Mouse (Mus musculus) MEL (cell line): Measurements from ENCODE around the gene Usp20. TPM values are rescaled to one million over a fixed set of nuclear protein-coding genes. Genes with fewer than 3 reads are reported as not detected.

Experiments used
- DNase-seq: peaks from one replicate; pipeline ENCODE4 v3.0.0; 2011; ENCODE audit warnings: low read depth, low spot score
- H3K27ac ChIP-seq: 2 replicates; pipeline ENCODE4 v1.5.1; 2012; ENCODE audit warnings: low read depth, mild to moderate bottlenecking, control low read depth, low read length, moderate library complexity; ENCODE audit not compliant: control insufficient read depth
- H3K27me3 ChIP-seq, 2 experiments: fragments of 150-350 bp in 1 of 2; sonication (generic) in 1 of 2; 2 replicates each; pipeline ENCODE4 v1.6.1; 2012; ENCODE audit warnings: low read length in 2 of 2, mild to moderate bottlenecking in 2 of 2, improper control_type of control experiment in 1 of 2, moderate library complexity in 1 of 2; ENCODE audit not compliant: insufficient read depth in 2 of 2, control insufficient read depth in 1 of 2
- H3K36me3 ChIP-seq, 2 experiments: 2 replicates each; pipeline ENCODE4 v1.6.1; 2012 to 2014; ENCODE audit warnings: low read length in 2 of 2, improper control_type of control experiment in 1 of 2, inconsistent platforms in 1 of 2, mild to moderate bottlenecking in 1 of 2; ENCODE audit not compliant: insufficient read depth in 2 of 2, control insufficient read depth in 1 of 2
- H3K4me1 ChIP-seq, 2 experiments: fragments of 150-350 bp in 1 of 2; sonication (generic) in 1 of 2; 2 replicates each; pipeline ENCODE4 v1.6.1; 2012; ENCODE audit warnings: low read length in 2 of 2, improper control_type of control experiment in 1 of 2, mild to moderate bottlenecking in 1 of 2; ENCODE audit not compliant: insufficient read depth in 2 of 2, control insufficient read depth in 1 of 2
- H3K4me3 ChIP-seq, 2 experiments: fragments of 150-350 bp in 1 of 2; sonication (generic) in 1 of 2; 2 replicates each; pipeline ENCODE4 v1.5.1; 2012; ENCODE audit warnings: low read depth in 2 of 2, low read length in 2 of 2, mild to moderate bottlenecking in 2 of 2, moderate library complexity in 2 of 2, control low read depth in 1 of 2, improper control_type of control experiment in 1 of 2; ENCODE audit not compliant: control insufficient read depth in 1 of 2, insufficient read depth in 1 of 2
- H3K79me2 ChIP-seq: 2 replicates; pipeline ENCODE4 v1.6.1; 2012; ENCODE audit warnings: mild to moderate bottlenecking, low read length, moderate library complexity; ENCODE audit not compliant: control insufficient read depth, poor library complexity, insufficient read depth
- H3K9ac ChIP-seq: 2 replicates; pipeline ENCODE4 v1.6.1; 2012; ENCODE audit warnings: low read depth, mild to moderate bottlenecking, control low read depth, low read length, moderate library complexity; ENCODE audit not compliant: control insufficient read depth, poor library complexity, severe bottlenecking
- H3K9me3 ChIP-seq: fragments of 150-350 bp; sonication (generic); replicated peaks from 2 replicates; pipeline ENCODE4 v1.6.1; 2012; ENCODE audit warnings: mild to moderate bottlenecking, low read length, improper control_type of control experiment, moderate library complexity; ENCODE audit not compliant: insufficient read depth
- BHLHE40 ChIP-seq: IDR thresholded peaks from 2 replicates; pipeline ENCODE4 v1.6.1; 2012; ENCODE audit warnings: low read depth, mild to moderate bottlenecking, inconsistent platforms, low read length, improper control_type of control experiment, borderline replicate concordance
- CHD1 ChIP-seq: IDR thresholded peaks from 2 replicates; pipeline ENCODE4 v1.6.1; 2012; ENCODE audit warnings: low read depth, mild to moderate bottlenecking, inconsistent platforms, low read length, improper control_type of control experiment
- CHD2 ChIP-seq: IDR thresholded peaks from 2 replicates; pipeline ENCODE4 v1.6.1; 2011; ENCODE audit warnings: low read length, improper control_type of control experiment
- CTCF ChIP-seq, 3 experiments: IDR thresholded peaks in 2 of 3; conservative IDR thresholded peaks in 1 of 3; 2 replicates each; pipeline ENCODE4 v1.5.1; 2011 to 2012; ENCODE audit warnings: low read length in 3 of 3, low read depth in 2 of 3, mild to moderate bottlenecking in 2 of 3, improper control_type of control experiment in 1 of 3, inconsistent platforms in 1 of 3, mixed read lengths in 1 of 3, moderate library complexity in 1 of 3; ENCODE audit not compliant: control insufficient read depth in 1 of 3, insufficient read depth in 1 of 3, poor library complexity in 1 of 3, severe bottlenecking in 1 of 3
- EP300 ChIP-seq, 2 experiments: IDR thresholded peaks; 2 replicates each; pipeline ENCODE4 v1.6.1; 2011; ENCODE audit warnings: improper control_type of control experiment in 2 of 2, low read length in 2 of 2, low read depth in 1 of 2, mild to moderate bottlenecking in 1 of 2
- GABPA ChIP-seq: IDR thresholded peaks from 2 replicates; pipeline ENCODE4 v1.6.1; 2012; ENCODE audit warnings: low read depth, mild to moderate bottlenecking, inconsistent platforms, low read length, improper control_type of control experiment, moderate library complexity
- HCFC1 ChIP-seq: IDR thresholded peaks from 2 replicates; pipeline ENCODE4 v1.6.1; 2012; ENCODE audit warnings: low read depth, mild to moderate bottlenecking, inconsistent platforms, low read length, improper control_type of control experiment, moderate library complexity
- JUND ChIP-seq: IDR thresholded peaks from 2 replicates; pipeline ENCODE4 v1.6.1; 2011; ENCODE audit warnings: low read depth, mild to moderate bottlenecking, improper control_type of control experiment, low read length
- KAT2A ChIP-seq: conservative IDR thresholded peaks from 2 replicates; pipeline ENCODE4 v1.6.1; 2012; ENCODE audit warnings: low read depth, low read length, improper control_type of control experiment, inconsistent platforms
- MAFK ChIP-seq: IDR thresholded peaks from 2 replicates; pipeline ENCODE4 v1.6.1; 2011; ENCODE audit warnings: low read depth, mild to moderate bottlenecking, low read length, improper control_type of control experiment, borderline replicate concordance
- MAZ ChIP-seq: IDR thresholded peaks from 2 replicates; pipeline ENCODE4 v1.6.1; 2012; ENCODE audit warnings: low read depth, mild to moderate bottlenecking, inconsistent platforms, low read length, improper control_type of control experiment
- MXI1 ChIP-seq: IDR thresholded peaks from 2 replicates; pipeline ENCODE4 v1.6.1; 2011; ENCODE audit warnings: mild to moderate bottlenecking, low read depth, low read length, improper control_type of control experiment
- MYB ChIP-seq: IDR thresholded peaks from 2 replicates; pipeline ENCODE4 v1.6.1; 2011; ENCODE audit warnings: mild to moderate bottlenecking, low read depth, low read length, improper control_type of control experiment
- MYC ChIP-seq: IDR thresholded peaks from 2 replicates; pipeline ENCODE4 v1.6.1; 2011; ENCODE audit warnings: low read depth, mild to moderate bottlenecking, low read length, improper control_type of control experiment, moderate library complexity
- NELFE ChIP-seq: IDR thresholded peaks from 2 replicates; pipeline ENCODE4 v1.6.1; 2011; ENCODE audit warnings: low read depth, low read length, improper control_type of control experiment
- NRF1 ChIP-seq: IDR thresholded peaks from 2 replicates; pipeline ENCODE4 v1.6.1; 2014; ENCODE audit warnings: low read depth, mild to moderate bottlenecking, inconsistent platforms, low read length, improper control_type of control experiment, moderate library complexity; ENCODE audit not compliant: poor library complexity, insufficient read depth, severe bottlenecking
- POLR2A ChIP-seq, 2 experiments: IDR thresholded peaks; 2 replicates each; pipeline ENCODE4 v1.6.1; 2011 to 2012; ENCODE audit warnings: low read length in 2 of 2, mild to moderate bottlenecking in 2 of 2, control low read depth in 1 of 2, improper control_type of control experiment in 1 of 2, low read depth in 1 of 2, moderate library complexity in 1 of 2; ENCODE audit not compliant: control insufficient read depth in 1 of 2, insufficient read depth in 1 of 2, poor library complexity in 1 of 2
- POLR2AphosphoS2 ChIP-seq: IDR thresholded peaks from 2 replicates; pipeline ENCODE4 v1.6.1; 2011; ENCODE audit warnings: low read length, improper control_type of control experiment
- POLR2AphosphoS5 ChIP-seq: IDR thresholded peaks from 2 replicates; pipeline ENCODE4 v1.6.1; 2012; ENCODE audit warnings: low read depth, borderline replicate concordance, mild to moderate bottlenecking, inconsistent platforms, low read length, moderate library complexity, mixed read lengths
- RAD21 ChIP-seq: IDR thresholded peaks from 2 replicates; pipeline ENCODE4 v1.6.1; 2011; ENCODE audit warnings: mild to moderate bottlenecking, low read depth, low read length, improper control_type of control experiment
- RCOR1 ChIP-seq: IDR thresholded peaks from 2 replicates; pipeline ENCODE4 v1.6.1; 2012; ENCODE audit warnings: low read depth, mild to moderate bottlenecking, inconsistent platforms, low read length, improper control_type of control experiment
- SIN3A ChIP-seq: IDR thresholded peaks from 2 replicates; pipeline ENCODE4 v1.6.1; 2012; ENCODE audit warnings: low read length, improper control_type of control experiment, inconsistent platforms
- SMC3 ChIP-seq: IDR thresholded peaks from 2 replicates; pipeline ENCODE4 v1.6.1; 2011; ENCODE audit warnings: low read depth, low read length, improper control_type of control experiment
- UBTF ChIP-seq: IDR thresholded peaks from 2 replicates; pipeline ENCODE4 v1.6.1; 2012; ENCODE audit warnings: low read depth, mild to moderate bottlenecking, inconsistent platforms, low read length, improper control_type of control experiment, moderate library complexity, borderline replicate concordance; ENCODE audit not compliant: insufficient read depth
- USF2 ChIP-seq, 2 experiments: IDR thresholded peaks; 2 replicates each; pipeline ENCODE4 v1.6.1; 2011 to 2012; ENCODE audit warnings: improper control_type of control experiment in 2 of 2, low read length in 2 of 2, borderline replicate concordance in 1 of 2, inconsistent platforms in 1 of 2, low read depth in 1 of 2, mild to moderate bottlenecking in 1 of 2; ENCODE audit not compliant: insufficient read depth in 1 of 2
- ZC3H11A ChIP-seq: IDR thresholded peaks from 2 replicates; pipeline ENCODE4 v1.6.1; 2012; ENCODE audit warnings: low read depth, mild to moderate bottlenecking, inconsistent platforms, low read length, improper control_type of control experiment
- ZKSCAN1 ChIP-seq: IDR thresholded peaks from 2 replicates; pipeline ENCODE4 v1.6.1; 2012; ENCODE audit warnings: low read depth, mild to moderate bottlenecking, inconsistent platforms, low read length, improper control_type of control experiment, moderate library complexity
- ZNF384 ChIP-seq: IDR thresholded peaks from 2 replicates; pipeline ENCODE4 v1.6.1; 2012; ENCODE audit warnings: low read depth, mild to moderate bottlenecking, inconsistent platforms, low read length, improper control_type of control experiment
- polyA plus RNA-seq, 2 experiments: library from polyadenylated mRNA; stranded (reverse) in 1 of 2; unstranded in 1 of 2; fragments of >175 nt in 1 of 2; fragments of >200 nt in 1 of 2; gene quantifications; 2 replicates each; pipeline versions ENCODE4 v1.2.1 to v1.2.4; 2012; ENCODE audit warnings: low replicate concordance in 2 of 2, low read depth in 1 of 2; ENCODE audit not compliant: insufficient read length in 2 of 2, insufficient read depth in 1 of 2, missing spikeins in 1 of 2
- total RNA-seq: library from RNA; depleted of rRNA; stranded (reverse); fragments of 300-350 nt; gene quantifications from 2 replicates; pipeline ENCODE4 v1.2.3, GENCODE M21; 2012

Usp20 gene
- total and polyA plus RNA-seq, 3 experiments, result 9.4 to 10.8 TPM; not detected in 1

DNA sequence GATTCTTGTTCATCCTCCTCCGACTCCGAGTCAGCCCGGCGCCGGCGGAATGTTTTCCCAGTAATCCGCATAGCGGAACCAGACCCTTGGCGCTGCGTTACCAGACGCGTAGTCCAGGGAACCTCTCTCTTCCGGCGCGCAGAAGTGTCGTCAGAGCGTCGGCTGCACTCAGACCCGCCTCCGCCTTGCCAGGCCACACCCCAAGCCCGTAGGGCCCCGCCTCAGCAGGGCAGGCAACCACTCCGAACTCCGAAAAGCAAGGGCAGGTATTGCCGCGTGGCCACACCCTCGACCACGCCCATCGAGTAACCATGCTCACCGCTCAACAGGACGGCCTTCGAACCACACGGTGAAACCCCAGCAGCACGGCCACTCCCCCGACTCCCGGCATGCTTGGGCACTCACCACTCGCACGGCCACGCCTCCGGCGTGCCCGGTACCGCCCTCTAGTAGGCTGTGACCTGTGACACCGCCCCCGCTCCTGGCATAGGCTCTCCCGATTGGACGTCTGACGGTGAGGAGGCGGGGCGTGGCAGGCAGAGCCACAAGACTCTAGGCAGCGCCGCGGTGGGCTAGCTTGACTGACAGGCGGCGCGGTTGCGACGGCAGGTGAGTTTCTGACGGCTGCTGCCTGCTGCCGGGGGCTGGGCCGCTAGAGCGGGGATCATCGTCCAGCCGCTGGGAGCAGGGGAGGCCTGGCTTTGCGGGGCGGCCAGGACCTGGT, at the start of gene Usp20, which contains the start of gene BC005624 (continued):
- TF ChIP-seq KAT2A, result no peak; the same call in 1 of the 2 replicates
- no peak for TF ChIP-seq EP300 (IDR thresholded peaks at IDR 0.05; ENCODE audit: low read depth in 1 of 2, low read length in 2 of 2)
- TF ChIP-seq, all 39 proteins: peak for 15

DNA sequence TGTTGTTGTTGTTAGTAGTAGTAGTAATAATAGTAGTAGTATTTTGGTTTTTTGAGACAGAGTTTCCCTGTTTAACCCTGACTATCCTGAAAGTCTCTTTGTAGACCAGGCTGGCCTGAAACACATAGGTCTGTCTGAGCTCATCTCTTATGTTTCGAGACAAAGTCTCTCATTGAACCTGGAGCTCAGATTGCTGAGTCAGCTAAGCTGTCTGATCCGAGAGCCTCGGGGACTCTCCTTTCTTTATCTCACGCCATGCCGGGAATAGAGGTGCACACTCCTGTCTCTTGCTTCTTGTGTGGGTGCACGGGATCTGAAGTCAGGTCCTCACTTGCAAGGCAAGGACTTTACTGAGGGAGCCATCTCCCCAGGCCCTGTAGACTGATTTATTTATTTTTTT, 49.0 kb upstream of the Usp20 start:
- H3K27ac ChIP-seq, result no peak overlapping the region
- no peak for TF ChIP-seq MAZ
- peaks cover 0 to 8% of the 10 kb centered on the region in 2 experiments; a peak in 3 of 4 replicates for H3K4me1 ChIP-seq
- no peak for DNase-seq
- no peak overlapping the region for H3K9ac ChIP-seq
- H3K27me3 ChIP-seq, result no peaks in the 10 kb centered on the region
- no peaks in the 10 kb centered on the region for H3K9me3 ChIP-seq
- H3K4me3 ChIP-seq, result no peak overlapping the region
- no peaks in the 10 kb centered on the region for H3K36me3 ChIP-seq
- H3K79me2 ChIP-seq, result no peaks in the 10 kb centered on the region; the same call in 1 of the 2 replicates

DNA sequence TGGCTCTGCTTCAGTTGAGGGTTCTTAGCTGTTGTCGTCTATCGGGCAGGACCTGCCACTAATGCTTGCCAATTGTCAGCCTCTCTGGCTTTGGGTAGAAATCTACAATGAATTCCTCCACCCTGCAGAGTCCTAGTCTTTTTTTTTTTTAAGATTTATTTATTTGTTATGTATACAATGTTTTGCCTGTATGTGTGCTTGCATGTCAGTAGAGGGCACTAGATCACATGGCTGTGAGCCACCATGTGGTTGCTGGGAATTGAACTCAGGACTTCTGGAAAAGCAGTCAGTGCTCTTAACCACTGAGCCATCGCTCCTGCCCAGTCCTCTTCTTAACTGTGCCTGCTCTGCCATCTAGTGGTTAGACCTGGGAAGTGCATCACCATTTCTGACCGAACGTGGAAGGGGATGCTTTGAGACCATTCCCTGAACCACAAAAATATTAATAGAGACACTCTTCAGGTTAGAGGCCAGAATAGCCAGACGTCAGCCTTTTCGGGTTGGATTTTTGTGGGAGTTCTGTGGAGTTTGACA, 48.1 kb upstream of the Usp20 start:
- no peaks in the 10 kb centered on the region; the same call in 1 of the 2 replicates for H3K79me2 ChIP-seq
- H3K27ac ChIP-seq, result no peak overlapping the region
- DNase-seq, result peak; percentile 81
- H3K36me3 ChIP-seq, result no peaks in the 10 kb centered on the region
- H3K9me3 ChIP-seq, result no peaks in the 10 kb centered on the region
- no peak overlapping the region for H3K4me3 ChIP-seq
- H3K4me1 ChIP-seq, result 0 out of 4 replicates have a peak, but pooled peaks cover 0 to 3% of the 10 kb centered on the region in 2 experiments
- no peaks in the 10 kb centered on the region for H3K27me3 ChIP-seq
- no peak overlapping the region for H3K9ac ChIP-seq
- TF ChIP-seq GABPA (no peak), POLR2AphosphoS5 (no peak), JUND (no peak), ZC3H11A (peak; percentile 39; the same call in 1 of the 2 replicates), MAFK (no peak), NRF1 (no peak), HCFC1 (no peak), MYB (no peak), UBTF (no peak), BHLHE40 (no peak), USF2 (IDR thresholded peaks at IDR 0.05; ENCODE audit: borderline replicate concordance in 1 of 2, insufficient read depth in 1 of 2, low read depth in 1 of 2, low read length in 2 of 2) (no peak), SMC3 (peak; percentile 60), MXI1 (no peak), RAD21 (peak; percentile 76), SIN3A (0 out of 2 replicates have a peak, but pooled peaks have one; percentile 30), POLR2AphosphoS2 (no peak), CHD1 (no peak), CHD2 (no peak), MAZ (no peak), NELFE (no peak), ZKSCAN1 (no peak), RCOR1 (no peak), POLR2A (IDR thresholded peaks at IDR 0.05; ENCODE audit: control insufficient read depth in 1 of 2, insufficient read depth in 1 of 2, low read depth in 1 of 2, low read length in 2 of 2, poor library complexity in 1 of 2) (no peak), CTCF (IDR thresholded peaks at IDR 0.05 in 2 of 3, conservative IDR thresholded peaks at IDR 0.05 in 1 of 3; ENCODE audit: control insufficient read depth in 1 of 3, insufficient read depth in 1 of 3, low read depth in 2 of 3, low read length in 3 of 3, poor library complexity in 1 of 3, severe bottlenecking in 1 of 3) (peak; percentile 85 to 93 (median 85)), ZNF384 (no peak), MYC (peak; percentile 76; the same call in 1 of the 2 replicates)
